Mouse (Mus musculus) fat pad, adult 2 months (tissue): Measurements from ENCODE around the gene S100a13.

Experiments
- DNase-seq: peaks from one replicate; pipeline ENCODE4 v3.0.0-alpha.2; 2011; ENCODE audit warnings: low read depth, low spot score; ENCODE audit errors: extremely low read depth

Gene S100a13

DNA sequence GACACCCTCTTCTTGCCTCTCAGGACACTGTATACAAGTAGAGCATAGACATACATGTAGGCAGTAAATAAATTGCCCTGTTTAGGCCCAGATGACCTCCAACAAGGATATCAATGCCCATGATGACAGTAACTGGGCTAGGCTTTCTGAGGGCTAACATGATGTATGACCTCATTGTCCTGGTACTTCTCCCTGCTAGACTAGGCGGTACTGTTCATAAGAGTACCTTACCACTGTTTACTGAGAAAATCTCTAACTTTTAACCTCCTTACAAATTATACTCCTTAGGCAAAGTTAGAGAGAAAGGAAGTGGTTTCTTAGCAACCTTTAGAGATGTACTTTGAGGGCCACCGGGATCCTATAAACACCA, 36.2 kb downstream of the S100a13 start:
- no peak for DNase-seq

DNA sequence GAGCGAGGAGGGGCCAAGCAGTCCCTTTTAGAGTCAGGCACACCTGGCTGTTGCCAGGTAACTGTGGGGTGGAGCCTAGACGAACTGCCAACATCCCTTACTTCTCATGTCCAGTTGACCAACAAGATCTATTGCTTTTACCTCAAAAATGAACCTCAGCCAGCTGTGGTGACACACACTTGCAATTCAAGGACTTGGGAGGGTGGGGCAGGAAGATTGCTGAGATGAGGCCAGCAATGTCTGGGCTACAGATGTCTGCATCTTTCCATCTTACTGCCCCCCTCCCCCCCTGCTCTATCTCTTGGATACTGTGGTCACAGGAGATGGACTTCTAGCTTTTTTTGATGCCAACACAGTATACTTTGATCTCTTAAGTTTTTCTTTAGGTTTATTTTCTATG, 38.0 kb downstream of the S100a13 start:
- DNase-seq = no peak

DNA sequence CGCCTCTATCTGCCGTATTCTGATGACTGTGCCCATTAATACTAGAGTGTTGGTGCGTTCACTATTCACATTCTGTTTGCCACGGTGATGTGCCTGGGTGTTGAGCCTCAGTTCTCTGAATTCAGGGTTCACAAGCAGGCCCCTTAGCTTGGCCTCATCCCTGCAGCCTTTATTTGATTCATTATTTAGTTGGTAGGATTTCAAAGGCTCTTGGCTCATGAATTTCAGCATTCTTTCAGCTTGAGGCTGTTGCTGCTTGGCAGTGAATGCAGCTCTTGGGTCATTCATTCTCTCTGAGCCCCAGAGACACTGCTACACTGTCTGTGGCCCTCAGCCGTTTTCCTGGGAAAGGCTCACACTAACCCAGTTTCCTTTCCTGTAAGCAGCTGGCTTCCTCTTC, 41.7 kb downstream of the S100a13 start:
- DNase-seq = no peak

DNA sequence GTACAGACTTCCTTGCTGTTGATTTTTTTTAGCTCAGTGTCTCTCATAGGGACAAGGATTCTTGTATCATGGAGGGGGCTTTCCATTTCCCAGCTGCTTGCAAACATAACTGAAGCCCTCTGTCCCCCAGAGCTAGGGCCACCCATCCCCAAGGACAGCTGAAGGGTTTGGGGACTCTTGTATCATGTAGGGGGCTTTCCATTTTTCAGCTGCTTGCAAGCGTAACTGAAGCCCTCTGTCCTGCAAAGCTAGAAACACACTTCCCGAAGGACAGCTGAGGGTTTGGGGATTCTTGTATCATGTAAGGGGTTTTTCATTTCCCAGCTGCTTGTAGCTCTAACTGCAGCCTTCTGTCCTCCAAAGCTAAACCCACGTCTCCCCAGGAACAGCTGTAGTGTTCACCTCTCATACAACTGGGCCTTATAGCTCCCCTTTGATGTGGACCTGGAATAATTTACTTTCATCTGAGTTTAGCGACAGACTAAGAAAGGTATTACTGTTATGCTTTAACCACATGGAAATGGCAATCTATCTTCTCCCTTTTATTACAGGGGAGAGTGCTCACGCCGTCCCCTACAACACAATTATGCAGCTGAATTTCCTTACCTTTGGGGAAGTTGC, 45.9 kb downstream of the S100a13 start, which contains the start of gene S100a3:
Gene S100a3 (plus strand): TSS at position 571 of the 621 bp plus-strand sequence.
- no peak for DNase-seq
